Mouse (Mus musculus): Measurements from ENCODE around the gene Ptprk.

DNA sequence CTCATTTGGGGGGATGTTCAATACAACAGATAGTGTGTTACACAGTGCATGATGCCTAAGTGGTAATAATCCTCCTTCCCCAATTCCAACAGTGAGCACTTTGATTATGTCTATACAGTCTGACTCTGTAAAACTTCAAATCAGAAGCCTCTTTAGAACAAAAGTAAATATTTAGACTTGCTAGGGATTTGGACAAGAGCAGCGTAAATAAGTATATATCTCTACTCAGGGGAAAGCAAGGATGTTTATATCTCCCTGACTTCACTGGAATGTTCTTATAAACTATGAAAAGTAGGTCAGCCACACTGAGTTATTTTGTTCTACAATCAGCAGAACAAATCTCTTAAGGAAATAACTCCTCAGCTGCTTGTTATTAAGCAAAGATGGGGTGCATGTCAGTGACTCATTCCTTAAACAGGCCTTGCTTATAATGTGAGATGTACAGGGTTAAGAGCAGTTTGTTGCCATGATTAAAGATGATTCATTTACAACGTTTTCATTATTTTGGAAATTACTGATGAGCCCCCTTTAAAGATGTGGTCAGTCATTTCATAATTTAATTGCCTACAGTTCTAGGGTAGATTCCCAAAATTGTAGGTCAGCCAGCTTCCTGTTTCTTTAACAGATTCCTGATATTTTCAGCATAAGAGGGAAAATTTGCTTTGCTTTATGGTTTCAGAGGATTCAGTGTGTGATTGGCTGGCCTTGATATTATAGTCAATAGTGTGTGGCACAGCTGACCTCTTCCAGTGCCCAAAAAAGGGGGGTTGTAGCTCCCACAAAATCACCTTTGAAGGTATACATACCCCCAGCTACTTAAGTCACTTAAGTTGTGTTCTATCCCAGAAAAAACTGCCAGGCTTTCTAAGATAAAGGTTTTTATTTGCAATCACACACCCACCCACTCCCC lies 321.2 kb downstream of the Ptprk start:
- TF ChIP-seq CTCF (IDR thresholded peaks at IDR 0.05; ENCODE audit: borderline replicate concordance, insufficient read depth, low read depth, low read length) = no peak
- TF ChIP-seq POLR2A (IDR thresholded peaks at IDR 0.05; ENCODE audit: borderline replicate concordance, insufficient read depth, low read length) = no peak

Measured in cerebellum, adult 2 months (tissue).